Mouse (Mus musculus) MN1 (cell line): Measurements from ENCODE around the gene Cenpa.
"Not testable (repeated sequence)": the region's sequence is repeated elsewhere in the genome, so short reads cannot be mapped to it uniquely, and the experiment has no call there.

Source experiments
- DNase-seq: peaks from one replicate; pipeline ENCODE4 v3.0.0-alpha.2; 2016; ENCODE audit warnings: low spot score

The Cenpa gene

GRCm38 (mm10) chr5:30646036-30646435 is 20.5 kb upstream of the Cenpa start:
- no peak for DNase-seq

- DNase-seq = peak; percentile 39
Observed at GRCm38 (mm10) chr5:30647396-30647795, 19.2 kb upstream of the Cenpa start.

- peak; percentile 84 for DNase-seq
Observed at GRCm38 (mm10) chr5:30647815-30648560, 18.6 kb upstream of the Cenpa start, which contains the start of gene Slc35f6. TSS of gene Slc35f6 (plus strand) at chr5:30647933.

- DNase-seq = no peak
Observed at GRCm38 (mm10) chr5:30649558-30649957, 17.0 kb upstream of the Cenpa start.

- DNase-seq = no peak
Observed at GRCm38 (mm10) chr5:30650756-30651155, 15.8 kb upstream of the Cenpa start.

GRCm38 (mm10) chr5:30651554-30651953 is 15.0 kb upstream of the Cenpa start:
- DNase-seq = no peak

- DNase-seq = no peak
Observed at GRCm38 (mm10) chr5:30653246-30653645, 13.3 kb upstream of the Cenpa start.

- DNase-seq = no peak
Observed at GRCm38 (mm10) chr5:30655042-30655441, 11.5 kb upstream of the Cenpa start.

GRCm38 (mm10) chr5:30655526-30656195 is 10.9 kb upstream of the Cenpa start:
- no peak for DNase-seq

- DNase-seq = no peak
Observed at GRCm38 (mm10) chr5:30659042-30659441, 7.5 kb upstream of the Cenpa start.

- DNase-seq = no peak
Observed at GRCm38 (mm10) chr5:30660278-30660677, 6.3 kb upstream of the Cenpa start.

- no peak for DNase-seq
Observed at GRCm38 (mm10) chr5:30660813-30661212, 5.8 kb upstream of the Cenpa start.

- DNase-seq = no peak
Observed at GRCm38 (mm10) chr5:30665360-30665759, 1.2 kb upstream of the Cenpa start.

- no peak for DNase-seq
Observed at GRCm38 (mm10) chr5:30665968-30666367, 609 bp upstream of the Cenpa start.

GRCm38 (mm10) chr5:30667215-30667614 is 638 bp downstream of the Cenpa start:
- DNase-seq = no peak

- DNase-seq = no peak
Observed at GRCm38 (mm10) chr5:30667686-30668085, 1.1 kb downstream of the Cenpa start.

- no peak for DNase-seq
Observed at GRCm38 (mm10) chr5:30668637-30669495, 2.3 kb downstream of the Cenpa start.

GRCm38 (mm10) chr5:30669496-30669830 is 2.9 kb downstream of the Cenpa start:
- no peak for DNase-seq

- DNase-seq = no peak
Observed at GRCm38 (mm10) chr5:30670091-30670490, 3.5 kb downstream of the Cenpa start.

- no peak for DNase-seq
Observed at GRCm38 (mm10) chr5:30674001-30674400, 7.4 kb downstream of the Cenpa start.

GRCm38 (mm10) chr5:30676800-30677199 is 10.2 kb downstream of the Cenpa start:
- DNase-seq = no peak

GRCm38 (mm10) chr5:30678069-30678468 is 11.5 kb downstream of the Cenpa start:
- not testable (repeated sequence) for DNase-seq
